Mouse (Mus musculus) ES-CJ7 (cell line): ENCODE results near the gene Morn1.

ENCODE experiments used
- DNase-seq: peaks from one replicate; pipeline ENCODE4 v3.0.0; 2011; ENCODE audit warnings: low read depth, low spot score

The Morn1 gene

GRCm38 (mm10) chr4:155086108-155087024 lies at the start of gene Morn1, which contains the start of gene Rer1:
Gene Morn1, plus strand, starts transcription at chr4:155086577.
Gene Rer1, minus strand, starts transcription at chr4:155086382.
- peak; percentile 99 for DNase-seq

- DNase-seq = no peak
Observed at GRCm38 (mm10) chr4:155040197-155040596, 46.2 kb upstream of the Morn1 start.

GRCm38 (mm10) chr4:155040696-155041095 lies 45.7 kb upstream of the Morn1 start:
- DNase-seq = no peak

- DNase-seq = no peak
Observed at GRCm38 (mm10) chr4:155042606-155043288, 43.6 kb upstream of the Morn1 start.

- no peak for DNase-seq
Observed at GRCm38 (mm10) chr4:155043289-155043625, 43.1 kb upstream of the Morn1 start.

- no peak for DNase-seq
Observed at GRCm38 (mm10) chr4:155046636-155047035, 39.7 kb upstream of the Morn1 start.

GRCm38 (mm10) chr4:155050116-155050515 lies 36.3 kb upstream of the Morn1 start:
- DNase-seq = no peak

GRCm38 (mm10) chr4:155056724-155057123 lies 29.7 kb upstream of the Morn1 start, which contains the start of gene Plch2:
Gene Plch2, minus strand, starts transcription at chr4:155056784.
- DNase-seq = no peak

- no peak for DNase-seq
Observed at GRCm38 (mm10) chr4:155058325-155058724, 28.1 kb upstream of the Morn1 start.

GRCm38 (mm10) chr4:155063895-155064294 lies 22.5 kb upstream of the Morn1 start:
- no peak for DNase-seq

- no peak for DNase-seq
Observed at GRCm38 (mm10) chr4:155064474-155064873, 21.9 kb upstream of the Morn1 start.

GRCm38 (mm10) chr4:155065970-155066833 lies 20.2 kb upstream of the Morn1 start:
- DNase-seq = peak; percentile 92

- DNase-seq = peak; percentile 97
Observed at GRCm38 (mm10) chr4:155066834-155067522, 19.4 kb upstream of the Morn1 start, which contains the start of gene Pex10. Gene Pex10, plus strand, starts transcription at chr4:155067016.

GRCm38 (mm10) chr4:155068357-155068972 lies 17.9 kb upstream of the Morn1 start:
- DNase-seq = no peak

- DNase-seq = peak; percentile 46
Observed at GRCm38 (mm10) chr4:155069191-155069590, 17.2 kb upstream of the Morn1 start.

- DNase-seq = no peak
Observed at GRCm38 (mm10) chr4:155070199-155070598, 16.2 kb upstream of the Morn1 start.

- no peak for DNase-seq
Observed at GRCm38 (mm10) chr4:155070921-155071320, 15.5 kb upstream of the Morn1 start.

GRCm38 (mm10) chr4:155074418-155074817 lies 12.0 kb upstream of the Morn1 start:
- no peak for DNase-seq

GRCm38 (mm10) chr4:155075137-155075536 lies 11.2 kb upstream of the Morn1 start:
- peak; percentile 63 for DNase-seq

GRCm38 (mm10) chr4:155075813-155076212 lies 10.6 kb upstream of the Morn1 start:
- no peak for DNase-seq

- no peak for DNase-seq
Observed at GRCm38 (mm10) chr4:155076677-155077076, 9.7 kb upstream of the Morn1 start.
